Mouse (Mus musculus) frontal cortex, adult (tissue): ENCODE measurements around the gene Ier5.
A peak's percentile ranks its signal among the peaks of the same experiment; 100 is the strongest.

Experiments used
- ATAC-seq: cut with Nextera tagmentation; 2 replicates; pipeline ENCODE4 v1.9.2; 2017; ENCODE audit warnings: mild to moderate bottlenecking, moderate library complexity, mixed read lengths; ENCODE audit not compliant: low TSS enrichment

Ier5 gene

GRCm38 (mm10) chr1:155098486-155099279, 753 bp downstream of the Ier5 start:
- ATAC-seq: peak; percentile 44

GRCm38 (mm10) chr1:155097931-155098485, 1.4 kb downstream of the Ier5 start:
- ATAC-seq: 0 out of 2 replicates have a peak, but pooled peaks have one; percentile 1

- no peak for ATAC-seq
These were observed 2.1 kb downstream of the Ier5 start for GRCm38 (mm10) chr1:155097354-155097753.

- ATAC-seq: no peak
These were observed 2.7 kb downstream of the Ier5 start for GRCm38 (mm10) chr1:155096620-155097261.

GRCm38 (mm10) chr1:155093971-155094707, 5.3 kb downstream of the Ier5 start:
- ATAC-seq: no peak

GRCm38 (mm10) chr1:155093145-155093791, 6.2 kb downstream of the Ier5 start:
- ATAC-seq: no peak

GRCm38 (mm10) chr1:155091842-155092800, 7.3 kb downstream of the Ier5 start:
- no peak for ATAC-seq

GRCm38 (mm10) chr1:155091374-155091841, 8.0 kb downstream of the Ier5 start:
- ATAC-seq: peak; percentile 49

GRCm38 (mm10) chr1:155090736-155091135, 8.7 kb downstream of the Ier5 start:
- no peak for ATAC-seq

- ATAC-seq: no peak
These were observed 9.1 kb downstream of the Ier5 start for GRCm38 (mm10) chr1:155090327-155090726.

GRCm38 (mm10) chr1:155088847-155089603, 10.4 kb downstream of the Ier5 start:
- ATAC-seq: peak; percentile 28

- no peak for ATAC-seq
These were observed 11.4 kb downstream of the Ier5 start for GRCm38 (mm10) chr1:155088046-155088445.

GRCm38 (mm10) chr1:155086893-155087292, 12.5 kb downstream of the Ier5 start:
- peak; percentile 47 for ATAC-seq

GRCm38 (mm10) chr1:155086416-155086815, 13.0 kb downstream of the Ier5 start:
- peak; percentile 18 for ATAC-seq

- ATAC-seq: no peak
These were observed 14.6 kb downstream of the Ier5 start for GRCm38 (mm10) chr1:155084839-155085238.

GRCm38 (mm10) chr1:155083271-155084265, 15.9 kb downstream of the Ier5 start:
- peak; percentile 22 for ATAC-seq

- no peak for ATAC-seq
These were observed 16.5 kb downstream of the Ier5 start for GRCm38 (mm10) chr1:155082965-155083268.

- no peak for ATAC-seq
These were observed 17.1 kb downstream of the Ier5 start for GRCm38 (mm10) chr1:155082158-155082964.
